Mouse (Mus musculus): ENCODE data around the gene Foxn3.

Gene Foxn3

DNA sequence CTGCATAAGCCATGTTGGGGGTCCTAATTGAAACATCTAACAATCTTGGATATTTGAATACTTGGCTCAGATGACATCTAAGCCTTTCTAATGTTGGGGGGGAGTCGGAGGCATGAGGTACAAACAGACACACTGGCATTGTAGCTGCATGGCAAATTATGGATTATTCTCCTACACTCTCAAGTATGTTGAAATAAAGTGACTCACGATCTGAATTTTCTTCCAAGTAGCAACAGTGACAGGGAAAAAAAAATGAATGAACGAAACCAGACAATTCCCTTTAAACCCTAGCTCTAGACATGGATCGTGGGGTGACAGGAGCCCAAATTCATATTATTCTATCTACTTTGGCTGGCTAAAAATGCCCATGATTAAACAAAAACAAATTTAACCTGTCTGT, 178.3 kb downstream of the Foxn3 start:
- no peak for DNase-seq (ENCODE audit: low spot score)

DNA sequence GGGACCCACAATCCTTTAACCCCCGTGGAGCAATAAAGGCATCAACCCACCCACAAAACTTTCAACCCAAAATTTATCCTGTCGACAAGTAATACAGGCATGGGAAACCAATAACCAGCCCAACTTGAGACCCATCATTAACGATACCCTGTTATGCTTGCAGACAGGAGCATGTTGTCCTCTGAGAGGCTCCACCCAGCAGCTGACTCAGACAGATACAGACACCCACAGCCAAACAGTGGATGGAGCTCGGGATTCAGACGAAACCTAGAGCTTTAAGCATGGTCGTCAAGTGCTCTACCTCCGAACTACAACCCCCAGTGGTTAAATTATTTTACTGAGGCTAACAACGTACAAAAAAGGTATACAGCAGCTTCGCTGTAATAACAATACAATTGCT, 182.1 kb downstream of the Foxn3 start:
- DNase-seq (ENCODE audit: low spot score): no peak

DNA sequence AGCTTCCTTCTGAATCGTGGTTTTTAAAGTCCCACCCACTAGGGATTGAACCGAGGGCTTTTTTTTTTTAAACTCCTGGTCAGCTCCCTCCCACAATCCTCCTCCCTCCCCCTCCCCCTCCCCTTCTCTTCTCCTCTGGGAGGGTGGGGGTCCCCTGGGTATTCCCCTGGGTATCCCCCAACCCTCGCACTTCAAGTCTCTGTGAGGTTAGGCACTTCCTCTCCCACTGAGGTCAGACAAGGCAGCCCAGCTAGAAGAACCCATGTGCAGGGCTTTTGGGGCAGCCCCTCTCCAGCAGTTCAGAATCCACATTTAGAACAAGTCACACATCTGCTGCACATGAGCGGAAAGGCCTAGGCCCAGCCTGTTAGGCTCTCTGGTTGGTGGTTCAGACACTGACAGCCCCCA, 182.5 kb downstream of the Foxn3 start:
- no peak for DNase-seq (ENCODE audit: low spot score)

DNA sequence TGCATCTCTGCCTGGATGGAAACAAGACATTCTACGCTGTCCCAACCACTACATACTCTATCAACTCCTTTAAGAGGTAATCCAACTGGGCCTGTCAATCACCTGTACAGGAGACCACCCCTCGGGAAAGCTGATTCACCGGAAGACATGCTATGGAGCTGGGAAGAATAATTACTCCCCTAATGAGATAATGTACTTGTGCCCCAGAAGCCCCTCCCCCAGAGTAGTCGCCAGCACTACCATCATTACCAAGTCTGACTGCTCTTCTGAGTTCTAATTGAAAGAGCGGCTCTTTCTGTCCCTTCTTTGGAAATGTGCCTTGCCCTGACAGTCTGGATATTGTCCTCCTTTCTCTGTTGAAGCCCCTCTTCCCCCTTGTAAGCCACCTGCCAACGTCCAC, 183.3 kb downstream of the Foxn3 start:
- DNase-seq (ENCODE audit: low spot score): no peak

DNA sequence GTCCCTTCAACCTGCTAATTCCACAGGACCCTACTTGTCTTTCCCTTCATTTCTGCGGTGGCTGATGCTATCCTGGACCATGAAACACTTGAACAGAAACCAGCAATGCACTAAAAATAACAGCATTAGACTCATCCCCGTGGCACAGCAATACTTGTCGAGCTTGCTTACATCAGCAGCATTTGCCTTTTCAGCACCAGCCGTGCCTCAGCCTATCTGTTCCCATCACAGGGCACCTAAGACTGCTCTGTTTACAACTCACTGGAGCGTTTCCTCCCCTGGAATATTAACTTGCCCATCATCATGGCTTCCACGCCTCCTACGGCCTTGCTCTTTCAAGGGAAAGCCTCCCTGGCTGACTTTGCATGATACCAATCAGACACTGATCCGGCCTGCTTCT, 185.1 kb downstream of the Foxn3 start:
- peak; percentile 23 for DNase-seq (ENCODE audit: low spot score)

DNA sequence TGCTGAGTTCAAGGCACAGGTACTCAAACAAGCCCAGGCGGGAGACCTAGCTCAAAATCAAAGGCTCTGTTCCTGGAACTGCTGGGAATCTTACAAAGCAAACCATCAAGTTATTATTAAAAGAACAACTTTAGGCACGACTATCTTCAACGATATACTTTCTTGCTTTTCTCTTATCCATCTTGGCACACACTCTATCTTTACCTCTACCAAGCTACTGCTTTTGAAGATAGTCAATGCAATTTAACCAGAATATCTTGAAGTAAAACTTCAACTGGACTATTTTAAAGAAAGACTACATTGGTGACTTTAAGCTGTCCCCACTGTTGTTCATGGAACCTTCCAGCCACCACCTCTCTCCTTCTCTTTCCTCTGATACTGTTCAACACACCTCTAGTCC, 185.7 kb downstream of the Foxn3 start:
- no peak for DNase-seq (ENCODE audit: low spot score)

DNA sequence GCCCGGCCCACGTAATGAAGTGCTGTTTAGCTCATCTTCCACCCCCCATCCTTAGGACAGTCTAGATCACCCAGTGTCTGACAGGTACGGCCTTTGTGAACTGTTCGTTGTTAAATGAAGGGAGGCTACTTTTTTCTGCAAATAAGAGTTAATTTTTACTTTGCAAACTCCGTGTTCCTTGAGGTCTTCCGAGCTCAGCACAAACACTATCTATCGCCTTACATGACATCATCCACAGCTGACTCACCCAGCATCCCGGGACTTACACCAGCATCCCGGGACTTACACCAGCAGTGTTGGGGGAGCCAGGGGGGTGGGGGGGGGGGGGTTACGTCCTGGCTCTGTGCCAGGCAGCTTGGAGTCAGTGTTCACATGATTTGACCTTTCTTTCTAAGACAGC, 186.3 kb downstream of the Foxn3 start:
- no peak for DNase-seq (ENCODE audit: low spot score)

DNA sequence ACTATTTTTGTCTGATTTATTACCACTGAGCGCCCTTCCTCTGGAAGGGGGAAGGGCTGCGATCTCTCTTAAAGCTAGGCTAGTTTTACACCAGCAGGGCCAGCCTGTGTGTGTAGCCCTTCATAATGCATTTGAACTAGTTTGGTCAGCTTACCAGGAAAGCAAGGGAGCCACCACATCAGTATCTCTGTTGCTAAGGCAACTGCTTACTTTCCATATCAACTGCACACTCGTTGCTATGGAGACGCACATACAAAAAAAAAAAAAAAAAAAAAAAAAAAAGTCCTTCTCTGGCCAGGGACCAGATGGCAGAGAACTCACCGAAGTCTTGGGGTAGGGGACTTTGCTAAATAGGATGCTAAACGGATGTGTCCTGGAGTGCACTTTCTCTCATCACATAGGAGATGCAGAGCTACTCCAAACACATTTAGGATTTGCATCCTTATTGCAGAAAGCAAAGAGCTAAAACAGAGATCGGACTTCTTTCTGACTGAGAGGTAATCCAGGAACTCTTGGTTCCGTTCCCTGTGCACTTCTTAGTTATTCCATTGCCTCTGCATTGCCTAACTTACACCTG, 187.4 kb downstream of the Foxn3 start:
- DNase-seq (ENCODE audit: low spot score): no peak

DNA sequence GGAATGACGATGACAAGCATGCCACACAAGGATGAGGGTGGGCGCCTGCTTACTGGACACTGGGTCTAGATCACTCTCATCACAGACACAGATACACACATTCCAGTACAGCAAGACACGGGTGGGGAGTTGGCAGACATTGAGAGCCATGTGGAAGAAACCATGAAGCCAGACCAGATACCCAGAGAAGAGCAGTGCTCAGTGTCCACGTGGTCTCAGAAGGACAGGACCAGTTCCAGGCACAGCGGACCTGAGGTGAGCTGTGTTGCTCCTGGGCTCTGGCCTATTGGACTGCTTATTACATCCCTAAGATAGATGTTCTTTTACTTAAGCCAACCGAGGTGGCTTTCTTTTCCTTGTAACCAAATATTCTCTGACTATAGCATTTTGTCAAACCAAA, 188.0 kb downstream of the Foxn3 start:
- no peak for DNase-seq (ENCODE audit: low spot score)

DNA sequence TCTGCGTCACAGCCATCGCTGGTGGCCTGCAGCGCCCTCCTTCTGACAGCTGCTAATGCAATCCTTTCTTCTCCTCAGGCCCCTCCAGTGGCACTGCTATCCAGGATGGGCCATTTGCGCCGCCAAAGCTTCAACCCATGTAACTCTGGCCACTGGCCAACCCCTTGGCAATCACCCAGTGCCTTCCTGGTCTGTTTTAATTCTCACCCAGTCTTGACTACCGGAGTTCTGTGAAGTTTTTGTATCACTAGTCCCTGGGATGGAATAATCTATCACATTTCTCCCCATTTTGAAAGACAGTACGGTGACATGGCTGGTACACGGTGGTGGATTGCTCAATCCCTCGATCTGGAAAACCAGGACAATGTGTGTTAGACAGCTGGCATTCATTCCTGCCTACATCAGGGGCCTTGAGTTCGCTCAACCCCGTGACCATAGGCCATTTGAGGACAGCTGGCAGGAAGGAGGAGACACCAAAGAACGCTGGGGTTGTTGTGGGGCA, 189.2 kb downstream of the Foxn3 start:
- no peak for DNase-seq (ENCODE audit: low spot score)

DNA sequence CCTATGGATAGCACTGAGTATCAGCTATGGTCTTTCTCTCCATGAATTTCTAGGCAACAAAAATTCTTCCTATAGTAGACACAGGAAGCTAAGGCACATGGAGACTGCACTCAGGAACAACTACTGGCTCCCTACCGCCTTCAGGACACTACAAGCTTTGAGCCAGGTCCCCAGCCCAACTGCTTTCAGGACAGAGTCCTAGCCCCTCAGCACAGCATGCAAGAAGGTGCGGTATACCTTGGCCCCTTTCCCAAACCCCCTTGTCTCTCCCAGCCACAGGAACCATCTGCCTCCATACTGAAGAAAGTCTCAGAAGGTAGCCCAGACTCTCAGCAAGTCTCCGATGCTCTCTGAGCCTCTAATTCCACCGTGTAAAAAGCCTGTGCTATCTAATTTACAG, 189.8 kb downstream of the Foxn3 start:
- no peak for DNase-seq (ENCODE audit: low spot score)

DNA sequence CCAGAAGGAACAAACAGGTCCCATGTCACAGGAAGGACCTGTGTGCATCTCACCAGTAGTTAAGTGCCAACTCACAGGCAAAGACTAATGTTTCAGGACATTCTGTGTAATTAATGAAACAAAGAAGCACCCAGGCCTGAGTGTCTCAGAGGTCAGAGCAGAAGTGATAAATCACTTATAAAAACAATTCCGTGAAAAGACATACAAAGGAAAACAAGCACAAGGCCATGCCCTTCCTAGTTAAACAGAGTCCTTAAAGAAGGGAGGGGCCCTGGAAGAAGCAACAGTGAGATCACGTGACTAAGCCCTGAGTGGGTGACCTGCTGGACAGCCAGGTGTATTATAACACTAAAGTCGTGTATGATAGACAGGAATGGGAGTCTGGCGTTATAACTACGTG, 191.9 kb downstream of the Foxn3 start:
- no peak for DNase-seq (ENCODE audit: low spot score)

DNA sequence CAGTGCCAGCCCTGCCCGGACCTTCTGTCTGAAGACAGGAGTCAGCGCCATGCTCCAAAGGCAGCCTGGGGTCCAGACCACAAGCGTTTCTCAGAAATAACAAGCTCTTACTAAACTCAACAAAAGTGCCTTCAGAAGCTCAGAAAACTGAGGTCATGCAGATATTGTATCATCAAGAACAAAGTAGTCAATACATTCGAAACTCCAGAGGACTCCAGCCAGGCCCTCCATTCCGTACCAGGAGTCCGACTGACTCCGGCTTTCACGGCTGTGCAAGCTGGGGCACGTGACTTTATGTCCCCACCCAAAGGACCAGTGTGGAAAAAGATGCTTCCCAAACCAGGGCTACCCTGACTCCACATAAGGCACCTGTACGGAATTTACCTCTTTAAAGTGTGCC, 195.1 kb downstream of the Foxn3 start:
- DNase-seq (ENCODE audit: low spot score): no peak

DNA sequence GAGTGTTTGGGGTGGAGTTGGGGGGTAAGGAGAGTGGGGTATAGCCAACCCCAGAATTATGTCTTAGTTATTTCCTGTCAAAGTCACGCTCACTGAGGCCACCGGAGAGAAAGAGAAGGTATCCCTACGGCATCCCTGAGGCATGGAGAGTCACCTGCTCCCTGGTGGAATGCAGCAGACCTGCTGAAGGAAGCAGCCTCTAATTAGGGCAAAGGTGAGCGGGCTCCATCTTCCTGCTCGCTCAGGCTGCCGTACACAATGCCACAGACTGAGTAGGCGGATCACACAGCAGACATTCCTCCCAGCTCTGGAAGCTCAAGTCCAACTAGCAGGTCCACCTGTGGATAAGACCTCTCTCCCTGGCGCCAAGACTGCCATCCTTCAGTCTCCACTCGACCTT, 197.4 kb downstream of the Foxn3 start:
- DNase-seq (ENCODE audit: low spot score): peak; percentile 51

DNA sequence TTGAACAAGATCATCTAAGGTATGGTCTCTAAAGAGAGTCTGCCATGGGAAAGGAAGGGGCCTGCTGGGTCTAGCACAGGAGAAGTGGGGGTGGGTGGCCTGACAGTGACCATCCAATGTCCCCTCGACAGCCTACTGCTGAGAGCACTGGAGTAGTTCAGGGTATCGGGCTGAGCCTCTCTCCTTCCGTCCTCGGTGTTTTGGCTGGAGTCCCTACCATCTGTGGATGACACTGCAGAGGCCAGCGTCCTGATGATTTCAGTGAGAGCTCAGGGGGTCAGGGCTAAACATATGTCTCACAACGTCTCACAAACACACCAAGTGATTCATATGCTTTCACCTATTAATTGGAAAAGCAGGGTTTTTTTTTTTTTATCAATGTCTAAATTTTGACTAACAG, 199.2 kb downstream of the Foxn3 start:
- no peak for DNase-seq (ENCODE audit: low spot score)

DNA sequence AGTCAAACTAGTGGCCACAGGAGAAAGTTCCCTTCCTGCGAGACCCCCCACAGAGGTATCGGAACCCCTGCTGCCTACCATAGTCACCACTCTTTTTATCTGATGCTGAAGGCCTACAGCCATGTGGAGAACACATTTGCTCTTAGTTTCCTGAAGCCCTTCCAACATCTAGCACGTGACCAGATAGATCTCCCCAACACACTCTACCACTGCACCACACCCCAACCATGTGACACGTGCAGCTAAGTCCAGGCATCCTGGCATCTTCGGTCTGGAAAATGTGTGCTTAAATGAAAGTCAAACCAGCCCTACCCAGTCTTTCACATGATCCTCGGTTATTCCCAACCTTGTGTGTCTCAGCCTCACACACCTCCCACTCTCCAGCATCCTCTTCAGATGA, 200.4 kb downstream of the Foxn3 start:
- DNase-seq (ENCODE audit: low spot score): no peak

DNA sequence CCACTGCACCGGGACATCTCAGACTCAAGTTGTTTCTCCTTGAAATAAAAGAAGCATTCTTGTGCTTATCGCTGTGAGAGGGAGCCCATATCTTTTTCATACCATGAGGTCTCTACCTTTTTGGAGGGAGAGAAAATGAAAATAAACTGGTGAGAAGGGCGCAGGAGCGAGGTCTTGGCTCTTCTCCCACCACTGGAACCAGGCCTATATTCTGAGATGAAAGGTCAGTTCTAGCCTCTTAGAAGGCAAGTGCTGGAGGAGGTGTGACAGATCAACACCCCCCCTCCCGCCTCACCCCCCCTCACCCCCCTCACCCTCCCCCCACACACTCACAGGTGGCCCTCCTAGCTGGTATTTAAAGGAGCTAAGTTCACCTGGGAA, 201.6 kb downstream of the Foxn3 start:
- no peak for DNase-seq (ENCODE audit: low spot score)

DNA sequence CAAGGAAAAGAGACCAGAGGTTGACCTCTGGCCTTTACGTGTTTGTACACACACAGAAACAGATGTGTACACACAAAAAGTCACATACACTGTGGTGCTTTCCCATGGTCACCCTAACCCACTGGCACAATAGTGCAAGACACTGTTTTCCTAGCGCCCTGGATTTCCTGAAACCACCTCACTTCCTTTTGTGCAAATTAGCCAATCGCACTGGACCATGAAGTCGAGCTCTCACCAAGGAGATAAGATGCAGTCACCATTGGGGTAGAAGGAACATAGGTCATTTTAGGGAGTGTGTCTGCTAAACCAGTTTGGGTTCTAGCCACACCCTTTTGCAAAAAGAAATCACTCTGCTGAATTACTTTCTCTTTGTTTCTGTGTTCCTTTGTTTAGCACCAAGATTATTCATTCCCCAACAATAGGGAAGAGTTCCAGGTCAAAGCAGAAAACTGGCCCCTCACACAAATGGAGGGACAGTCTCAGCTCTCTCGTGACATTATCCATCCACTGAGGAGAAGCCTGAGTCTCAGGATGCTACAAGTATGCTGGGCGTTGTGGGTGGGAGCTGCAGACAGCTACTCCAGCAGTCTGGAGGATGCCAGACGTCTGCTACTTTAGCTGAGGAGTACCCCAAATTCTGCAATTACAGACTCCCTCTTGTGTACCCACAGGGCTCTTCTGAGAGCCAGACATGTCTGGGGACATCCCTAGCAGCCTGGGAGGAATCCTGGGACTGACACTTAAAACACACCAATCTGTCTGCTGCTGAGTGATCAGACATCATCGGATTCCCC, 202.2 kb downstream of the Foxn3 start:
- DNase-seq (ENCODE audit: low spot score): peak; percentile 21

DNA sequence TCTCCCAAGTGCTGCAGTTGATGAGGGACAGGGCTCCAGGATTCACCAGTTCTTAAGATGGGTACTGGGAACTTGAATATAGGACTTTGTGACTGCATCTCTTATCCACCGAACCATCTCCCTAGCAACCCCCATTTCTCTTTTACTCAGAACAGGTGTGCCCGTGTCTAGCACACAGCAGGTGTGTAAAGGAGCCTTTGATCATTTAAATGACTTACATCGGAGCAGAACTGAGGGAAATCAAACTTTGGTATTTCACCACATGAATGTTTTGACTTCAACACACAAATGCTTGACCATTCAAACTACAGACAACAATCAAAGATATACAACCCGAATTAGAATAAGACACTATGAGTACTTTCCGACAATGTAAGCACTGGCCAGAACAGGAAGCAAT, 204.7 kb downstream of the Foxn3 start:
- DNase-seq (ENCODE audit: low spot score): no peak

DNA sequence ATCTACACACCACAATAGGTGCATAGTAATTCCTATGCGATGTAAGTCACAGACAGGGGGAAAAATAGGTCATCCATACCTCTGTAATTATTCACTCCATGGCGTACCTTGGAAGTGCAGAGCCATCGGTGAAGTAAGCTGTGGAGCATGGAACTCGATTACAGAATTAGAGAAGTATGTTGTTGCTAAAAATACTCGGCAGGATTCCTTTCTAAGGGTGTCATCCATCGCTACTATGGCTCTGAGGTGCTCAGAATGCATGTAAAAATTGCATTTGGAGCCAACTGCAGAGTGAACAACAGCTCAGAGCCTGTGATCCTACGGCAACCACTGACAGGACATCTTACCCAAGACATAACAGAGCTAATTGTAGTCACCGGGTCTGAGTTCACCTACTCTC, 206.7 kb downstream of the Foxn3 start:
- no peak for DNase-seq (ENCODE audit: low spot score)

DNA sequence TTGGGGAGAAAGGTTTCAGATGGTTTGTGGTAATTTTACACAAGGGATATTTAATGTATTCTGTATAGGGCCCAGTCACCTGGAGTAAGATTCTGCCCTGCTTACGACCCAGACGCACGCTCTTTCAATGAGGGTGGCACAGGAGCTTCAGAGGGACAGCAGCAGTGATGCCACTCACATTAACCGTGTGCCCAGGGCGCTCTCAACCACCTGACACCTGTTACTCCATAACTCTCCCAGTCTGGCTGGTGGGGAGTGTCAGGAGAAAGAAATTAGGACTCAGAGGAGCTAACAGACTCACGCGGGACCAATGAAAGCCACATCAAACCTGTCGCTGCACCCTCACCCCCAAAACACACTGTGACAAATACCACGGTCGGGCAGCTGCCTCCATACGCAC, 209.7 kb downstream of the Foxn3 start:
- no peak for DNase-seq (ENCODE audit: low spot score)

DNA sequence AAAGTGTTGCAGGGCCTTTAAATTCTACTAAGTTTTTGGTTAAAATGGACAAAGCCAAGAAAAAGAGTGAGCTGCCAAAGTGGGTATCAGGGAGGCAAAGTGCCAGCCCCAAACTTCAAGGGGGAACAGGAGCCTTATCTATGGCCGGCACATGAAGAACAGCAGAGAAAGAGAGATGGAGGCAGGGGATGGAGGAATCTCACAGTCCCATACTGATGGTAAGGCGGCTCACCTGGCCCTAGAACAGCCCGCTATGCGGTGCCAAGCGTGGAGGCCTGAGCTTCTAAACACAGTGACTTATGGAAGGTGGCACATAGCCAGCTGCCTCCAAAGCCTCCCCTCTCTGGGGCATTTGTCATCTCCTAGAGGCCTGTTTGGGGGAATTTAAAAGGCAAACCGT, 210.8 kb downstream of the Foxn3 start:
- DNase-seq (ENCODE audit: low spot score): no peak

DNA sequence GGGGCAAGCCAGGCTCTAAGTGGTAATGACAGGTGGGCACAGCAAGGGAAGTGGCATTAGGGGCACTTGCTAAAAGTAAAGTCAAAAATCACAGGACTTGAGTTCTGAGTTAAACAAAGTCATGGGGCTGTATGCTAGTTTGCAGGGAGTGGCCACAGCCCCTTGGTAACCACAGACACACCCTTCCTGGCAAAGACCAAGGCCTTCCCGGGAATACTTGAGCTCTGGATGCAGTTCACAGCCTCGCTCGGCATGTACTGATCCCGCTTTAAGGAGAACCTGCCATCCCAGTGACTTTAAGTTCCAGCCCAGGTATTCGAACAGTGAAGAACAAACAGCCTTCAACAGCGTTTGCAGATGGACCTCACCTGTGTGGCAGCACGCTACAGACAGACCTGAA, 211.2 kb downstream of the Foxn3 start:
- DNase-seq (ENCODE audit: low spot score): peak; percentile 47

DNA sequence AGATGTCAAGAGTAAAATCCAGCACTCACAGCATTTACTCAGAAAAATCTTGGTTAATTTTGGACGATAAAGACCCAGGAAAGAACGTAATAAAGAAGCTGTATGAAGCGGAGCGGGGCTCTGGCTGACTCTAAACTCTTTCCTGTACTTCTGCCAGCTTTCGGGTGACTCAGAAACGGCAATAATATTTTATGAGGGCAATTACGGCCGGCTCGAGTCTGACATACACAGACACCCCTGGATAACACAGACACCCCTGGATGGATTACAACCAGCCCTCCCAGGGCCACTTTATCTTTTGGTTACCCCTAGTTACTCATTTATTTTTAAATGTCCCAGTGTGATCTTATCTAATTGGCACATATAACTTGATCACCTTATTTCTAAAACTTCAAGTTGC, 211.7 kb downstream of the Foxn3 start:
- peak; percentile 66 for DNase-seq (ENCODE audit: low spot score)

Measured in urinary bladder, postnatal 14 days (tissue).